Mouse (Mus musculus) spleen, adult 2 months (tissue): ENCODE measurements at regions not wholly inside any gene's neighbourhood (a gene's known extent, or its start where the extent isn't known, plus 50 kb on each side); places are given as distances from the start of the nearest gene placed in this dataset.

Experiments used
- CTCF ChIP-seq: fragments of 200-500 bp; IDR thresholded peaks from 2 replicates; pipeline ENCODE4 v1.5.1; 2011; ENCODE audit warnings: mild to moderate bottlenecking, inconsistent platforms; ENCODE audit not compliant: insufficient read depth, insufficient read length, insufficient replicate concordance; ENCODE audit errors: extremely low read depth
- POLR2A ChIP-seq: fragments of 200-500 bp; IDR thresholded peaks from 2 replicates; pipeline ENCODE4 v1.6.1; 2011; ENCODE audit warnings: low read depth, low read length, inconsistent platforms

DNA sequence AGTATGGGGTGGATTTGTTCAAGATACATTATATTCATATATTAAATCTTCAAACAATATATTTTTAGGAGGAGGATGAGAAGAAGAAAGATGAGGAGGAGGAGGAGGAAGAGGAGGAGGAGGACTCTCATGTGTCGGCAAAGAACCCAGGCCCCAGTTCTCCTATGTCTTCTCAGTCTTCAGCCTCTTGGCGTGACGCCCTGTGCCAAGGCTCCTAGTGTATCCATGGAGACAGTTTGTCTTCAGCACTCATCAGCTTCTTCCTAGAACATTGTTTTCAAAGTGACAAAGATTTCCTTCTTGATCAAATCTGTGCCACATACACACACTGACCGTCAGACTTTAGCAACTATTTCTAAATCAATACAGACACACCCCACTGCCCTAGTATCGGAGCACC lies 156.4 kb upstream of the Tox3 start:
- TF ChIP-seq POLR2A (no peak), CTCF (no peak)
